Mouse (Mus musculus) cortical plate, adult 2 months (tissue): Measurements from ENCODE around the gene Nudt19.

ENCODE experiments used
- CTCF ChIP-seq: fragments of 200-500 bp; IDR thresholded peaks from 2 replicates; pipeline ENCODE4 v1.5.1; 2011; ENCODE audit warnings: mild to moderate bottlenecking, control low read depth, low read length; ENCODE audit not compliant: insufficient read depth; ENCODE audit errors: extremely low read depth
- POLR2A ChIP-seq: fragments of 200-500 bp; IDR thresholded peaks from 2 replicates; pipeline ENCODE4 v1.6.1; 2011; ENCODE audit warnings: mild to moderate bottlenecking, low read length, control low read depth; ENCODE audit not compliant: insufficient read depth; ENCODE audit errors: extremely low read depth

GRCm38 (mm10) chr7:35558681-35559080 lies 2.6 kb upstream of the Nudt19 start:
- TF ChIP-seq CTCF (no peak), POLR2A (no peak)
